Mouse (Mus musculus) bone marrow macrophage, adult 2 months (primary cell): ENCODE data around the gene Gm28042.

Source experiments
- CTCF ChIP-seq: IDR thresholded peaks from 2 replicates; pipeline ENCODE4 v1.5.1; 2012; ENCODE audit warnings: low read depth, mild to moderate bottlenecking, low read length, moderate library complexity
- POLR2A ChIP-seq: IDR thresholded peaks from 2 replicates; pipeline ENCODE4 v1.6.1; 2012; ENCODE audit warnings: mild to moderate bottlenecking, low read depth, low read length, borderline replicate concordance

DNA sequence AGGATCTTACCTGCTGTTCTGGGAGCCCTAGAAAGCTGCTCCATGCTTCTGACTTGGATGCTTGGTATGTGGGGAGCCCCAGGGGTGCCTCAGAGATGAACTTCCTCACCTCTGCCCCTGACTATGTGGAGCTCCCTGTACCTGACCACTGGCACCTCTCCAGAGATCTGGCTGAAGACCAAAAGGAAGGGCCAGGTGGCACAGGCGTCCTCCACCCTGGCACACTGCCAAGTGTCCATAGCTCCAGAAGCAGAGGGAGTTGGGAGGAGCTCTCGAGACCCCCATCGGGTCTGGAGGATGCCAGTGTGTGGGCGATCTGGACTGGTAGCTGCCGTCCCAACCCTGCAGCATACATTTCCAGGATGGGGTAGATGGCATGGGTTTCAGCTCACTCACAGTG is 6.4 kb downstream of the Gm28042 start:
- no peak for TF ChIP-seq CTCF
- no peak for TF ChIP-seq POLR2A
